Mouse (Mus musculus): ENCODE measurements around the gene Mast3.

The Mast3 gene

DNA sequence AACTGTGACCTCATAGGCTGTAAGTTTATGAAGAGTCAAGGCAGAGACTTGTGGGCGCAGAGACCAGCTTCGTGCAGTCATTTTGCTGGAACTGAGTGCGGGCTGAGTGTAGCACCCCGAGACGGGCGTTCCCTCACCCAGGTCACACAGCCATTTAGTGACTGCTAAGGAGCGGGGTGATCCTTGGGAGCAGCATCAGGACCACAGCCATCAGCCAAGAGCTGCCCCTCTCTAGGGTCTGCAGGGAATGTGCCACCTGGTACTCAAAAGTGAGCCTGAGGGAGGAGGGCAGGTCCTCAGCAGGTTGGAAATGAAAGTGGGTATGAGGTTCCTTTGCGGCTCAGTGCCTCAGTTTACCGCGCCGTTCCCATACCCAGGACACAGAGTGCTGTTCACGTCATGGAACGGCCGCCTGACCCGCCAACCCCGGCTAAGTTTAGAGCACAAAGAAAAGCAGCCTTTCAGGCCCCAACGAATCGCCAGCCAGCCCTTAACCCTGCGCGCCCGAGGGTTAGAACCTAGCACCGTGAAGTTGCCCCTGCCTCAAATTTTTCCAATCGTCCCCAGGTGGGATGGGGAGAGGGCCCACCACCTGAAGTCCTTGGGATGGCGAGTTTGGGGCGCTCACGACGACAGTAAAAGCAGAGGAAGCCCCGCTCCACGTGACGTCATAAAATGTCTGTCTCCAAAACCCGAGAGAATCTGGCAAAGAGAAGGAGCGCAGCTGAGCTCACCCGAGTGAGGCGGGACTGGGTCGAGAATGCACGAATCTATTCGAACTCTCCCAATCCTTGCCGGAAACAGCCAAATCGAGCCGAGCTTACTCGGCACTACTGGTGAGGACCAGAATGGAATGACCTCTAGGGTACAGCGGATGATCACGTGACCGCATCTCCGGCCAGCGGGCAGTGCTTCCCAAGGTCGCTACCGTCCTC lies 60.9 kb downstream of the Mast3 start:
- DNase-seq (ENCODE audit: low spot score): no peak

DNA sequence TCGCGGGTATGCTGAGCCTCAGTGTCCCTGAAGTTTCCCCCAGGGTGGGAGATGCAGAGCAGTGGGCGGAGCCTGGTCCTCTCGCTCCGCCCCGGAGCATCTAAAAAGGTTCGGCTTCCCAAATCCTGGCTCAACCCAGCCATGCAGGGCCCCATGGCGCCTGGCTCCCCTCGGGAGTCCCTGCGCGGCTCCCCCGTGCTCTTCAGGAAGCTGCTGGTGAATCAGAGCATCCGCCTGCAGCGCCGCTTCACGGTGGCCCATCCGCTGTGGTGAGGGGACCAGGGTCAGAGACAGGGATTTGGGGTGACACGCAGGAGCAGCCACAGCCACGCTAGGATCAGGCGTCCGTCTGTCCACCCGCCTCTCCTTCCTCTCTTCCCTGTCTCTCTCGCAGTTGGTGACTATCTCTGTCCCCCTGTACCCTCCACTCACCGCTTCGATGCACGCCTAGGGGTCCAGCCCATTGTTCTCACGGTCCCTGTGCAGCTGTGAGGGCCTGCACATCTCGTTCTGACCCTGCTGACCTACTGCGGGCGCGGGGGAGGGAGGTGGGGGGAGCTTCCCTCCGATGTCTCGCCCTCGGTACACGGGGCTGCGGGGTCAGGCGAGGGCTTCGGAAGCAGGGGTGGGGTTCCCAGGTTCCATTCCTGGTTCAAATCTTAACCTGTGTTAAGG lies 61.7 kb downstream of the Mast3 start:
- DNase-seq (ENCODE audit: low spot score): no peak

DNA sequence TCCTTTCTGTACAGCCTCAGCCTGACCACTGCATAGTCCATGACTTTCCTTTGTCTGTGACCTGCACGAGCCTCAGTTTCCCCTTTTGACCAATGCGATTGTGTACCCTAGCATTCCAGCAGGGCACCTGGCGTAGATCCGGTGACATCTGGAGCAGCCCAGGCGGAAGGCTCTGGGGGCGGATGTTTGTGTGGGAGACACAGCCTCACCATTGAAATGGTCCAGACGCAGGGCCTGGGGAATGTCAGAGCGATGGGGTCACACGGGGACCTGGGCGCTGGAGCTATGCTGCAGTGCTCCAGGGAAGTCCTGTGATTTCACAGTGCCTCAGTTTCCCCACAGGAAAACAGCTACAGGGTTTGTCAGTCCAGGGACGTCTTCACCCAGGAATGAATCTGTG lies 62.7 kb downstream of the Mast3 start:
- DNase-seq (ENCODE audit: low spot score): no peak

DNA sequence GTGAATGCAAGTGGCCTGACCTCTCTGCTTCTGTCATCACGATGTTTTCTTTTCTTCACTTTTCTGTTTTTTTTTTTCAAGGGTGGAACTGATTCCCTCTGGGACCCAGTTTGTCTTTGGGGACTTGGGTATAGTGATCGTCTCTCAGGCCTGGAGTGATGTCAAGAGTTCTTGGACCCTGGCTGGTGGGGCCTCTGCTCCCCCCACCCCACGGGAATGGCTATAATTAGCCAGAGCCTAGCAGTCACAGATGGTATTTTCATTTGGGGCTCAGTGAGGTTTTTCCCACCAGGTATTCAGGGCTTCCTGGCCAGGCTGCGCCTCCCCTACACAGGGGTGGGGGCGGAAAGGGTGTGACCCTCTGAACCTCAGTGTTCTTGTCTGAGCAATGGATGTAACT lies 63.2 kb downstream of the Mast3 start:
- no peak for DNase-seq (ENCODE audit: low spot score)

DNA sequence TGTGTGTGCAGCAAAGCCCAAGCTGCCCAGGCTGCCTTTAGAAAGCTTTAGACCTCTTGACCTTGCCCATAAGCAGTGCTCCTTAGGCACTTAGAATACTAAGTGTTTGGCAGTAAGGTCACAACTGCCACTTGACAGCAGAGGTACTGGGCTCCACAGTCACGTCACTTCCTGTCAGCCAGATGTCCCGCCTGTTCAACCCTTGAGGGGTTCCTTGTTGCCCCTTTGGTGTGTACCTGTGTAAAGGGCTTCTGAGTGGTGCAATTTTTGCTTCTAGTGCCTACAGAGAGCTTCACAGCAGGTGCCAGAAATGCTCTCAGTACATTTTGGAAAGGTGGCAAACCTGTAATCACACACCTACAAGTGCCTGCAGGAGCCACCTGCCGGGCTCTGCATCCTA lies 66.6 kb downstream of the Mast3 start:
- no peak for DNase-seq (ENCODE audit: low spot score)

DNA sequence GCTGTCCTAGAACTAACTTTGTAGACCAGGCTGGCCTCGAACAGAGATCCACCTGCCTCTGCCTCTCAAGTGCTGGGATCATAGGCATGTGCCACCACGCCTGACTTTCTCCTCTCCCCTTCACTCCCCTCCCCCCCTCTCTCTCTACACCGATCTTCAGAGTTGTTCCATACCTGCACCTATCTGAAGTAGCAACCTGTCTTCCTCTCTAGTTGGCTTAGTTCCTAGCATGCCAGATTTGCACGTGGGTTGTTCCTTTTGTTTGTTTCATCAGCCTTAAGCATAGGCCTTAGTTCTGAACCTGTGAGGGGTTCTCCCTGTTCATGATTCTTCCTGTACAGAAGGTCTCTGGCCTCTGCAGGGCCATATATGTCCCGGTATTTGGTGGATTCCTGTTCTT lies 67.1 kb downstream of the Mast3 start:
- DNase-seq (ENCODE audit: low spot score): no peak

DNA sequence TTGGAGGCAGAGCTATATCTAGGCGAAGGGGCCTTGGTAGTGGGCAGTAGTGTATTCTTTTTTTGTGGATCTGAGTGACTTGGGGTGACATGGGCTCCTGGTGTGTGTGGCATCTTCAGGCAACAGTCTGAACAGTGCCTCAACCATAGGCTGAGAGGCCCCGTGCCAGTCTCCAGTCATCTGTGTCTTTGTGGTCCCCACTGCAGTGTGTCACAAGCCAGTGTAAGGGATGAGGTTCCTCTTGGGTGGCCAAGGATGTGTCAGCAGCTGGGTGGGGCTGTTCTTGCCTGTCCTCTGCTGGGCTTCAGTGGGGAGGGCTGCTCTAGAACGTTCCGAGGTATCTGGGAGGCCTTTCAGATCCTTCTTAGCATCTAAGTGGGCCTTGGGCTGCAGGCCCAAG lies 73.9 kb downstream of the Mast3 start:
- DNase-seq (ENCODE audit: low spot score): no peak

DNA sequence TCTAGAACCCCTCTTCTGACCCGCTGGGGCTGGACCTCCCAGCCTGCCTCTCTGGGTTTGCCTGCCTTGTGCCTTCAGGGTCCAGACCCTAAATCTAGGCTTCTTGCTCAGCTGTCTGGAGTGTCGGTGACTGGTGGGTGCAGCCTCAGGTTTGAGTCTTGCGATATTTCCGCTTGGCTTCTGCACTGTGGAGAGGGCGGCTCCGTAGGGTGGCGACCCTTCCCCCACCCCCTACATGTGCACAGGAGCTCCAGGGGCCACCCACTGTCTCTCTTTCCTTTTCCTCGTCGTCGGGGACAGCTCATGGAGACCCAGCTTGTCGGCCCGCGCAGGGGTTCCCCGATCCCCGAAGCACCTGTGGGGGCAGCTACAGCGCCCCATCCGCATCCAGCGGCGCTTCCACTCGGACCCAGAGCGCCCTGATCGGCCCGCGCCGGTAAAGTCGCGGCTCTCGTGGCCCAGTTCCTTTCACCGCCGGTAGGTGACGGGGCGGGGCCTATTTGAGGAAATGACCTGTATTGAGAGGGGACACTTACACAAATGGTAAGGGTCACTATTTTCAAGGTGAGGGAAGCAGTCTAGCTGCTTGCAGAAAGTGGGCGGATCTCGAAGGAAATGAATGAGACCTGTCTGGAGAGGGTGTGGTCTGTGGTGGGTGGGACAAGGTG lies 74.9 kb downstream of the Mast3 start:
- no peak for DNase-seq (ENCODE audit: low spot score)

All from layer of hippocampus, adult 9-10 months (tissue).